Mouse (Mus musculus) heart, embryonic 15.5 days (tissue): ENCODE measurements at regions not wholly inside any gene's neighbourhood (a gene's known extent, or its start where the extent isn't known, plus 50 kb on each side); places are given as distances from the start of the nearest gene placed in this dataset.

ENCODE experiments used
- ATAC-seq: fragments of 200-750 bp; cut with Nextera tagmentation; replicated peaks from 2 replicates; pipeline ENCODE4 v1.8.0; 2017; ENCODE audit warnings: low read depth, moderate TSS enrichment; ENCODE audit not compliant: insufficient number of reproducible peaks, insufficient read depth, low FRiP score
- H3K27ac ChIP-seq: fragments of 300-500 bp; sonication (generic); 2 replicates; pipeline ENCODE4 v1.5.1; 2015; ENCODE audit warnings: mild to moderate bottlenecking, inconsistent platforms
- H3K27me3 ChIP-seq: fragments of 300-500 bp; sonication (generic); 2 replicates; pipeline ENCODE4 v1.6.1; 2015; ENCODE audit warnings: inconsistent platforms
- H3K36me3 ChIP-seq: fragments of 300-500 bp; sonication (generic); 2 replicates; pipeline ENCODE4 v1.6.1; 2015; ENCODE audit warnings: mild to moderate bottlenecking, inconsistent platforms
- H3K4me1 ChIP-seq: fragments of 300-500 bp; sonication (generic); replicated peaks from 2 replicates; pipeline ENCODE4 v1.6.1; 2015; ENCODE audit warnings: inconsistent platforms
- H3K4me2 ChIP-seq: fragments of 300-500 bp; sonication (generic); 2 replicates; pipeline ENCODE4 v1.6.1; 2015; ENCODE audit warnings: inconsistent platforms, mild to moderate bottlenecking, moderate library complexity
- H3K4me3 ChIP-seq: fragments of 300-500 bp; sonication (generic); 2 replicates; pipeline ENCODE4 v1.5.1; 2015; ENCODE audit warnings: mild to moderate bottlenecking, inconsistent platforms
- H3K9ac ChIP-seq: fragments of 300-500 bp; sonication (generic); 2 replicates; pipeline ENCODE4 v1.6.1; 2015; ENCODE audit warnings: mild to moderate bottlenecking, inconsistent platforms
- H3K9me3 ChIP-seq: fragments of 300-500 bp; sonication (generic); replicated peaks from 2 replicates; pipeline ENCODE4 v1.6.1; 2016; ENCODE audit warnings: inconsistent platforms
- WGBS: fragments of 180-500 bp; shearing (Covaris S2); methylation state at CpG from one replicate; pipeline ENCODE4 v1.1.7; 2015; ENCODE audit warnings: mixed read lengths; 5-methylcytosine and 5-hydroxymethylcytosine counted together

GRCm38 (mm10) chr3:126295932-126296331 is 67.6 kb upstream of the Arsj start:
- 76% methylated on average over 1 of the region's 1 CpGs for WGBS
- Histone ChIP-seq H3K36me3 (no peaks in the 10 kb centered on the region), H3K27me3 (no peaks in the 10 kb centered on the region)

GRCm38 (mm10) chr3:126299257-126299656 is 64.2 kb upstream of the Arsj start:
- Histone ChIP-seq H3K4me1 (peaks cover 10% of the 10 kb centered on the region; the same call in 1 of the 2 replicates), H3K4me3 (no peak overlapping the region), H3K4me2 (no peak overlapping the region; the same call in 1 of the 2 replicates), H3K36me3 (no peaks in the 10 kb centered on the region), H3K9ac (no peak overlapping the region), H3K9me3 (no peaks in the 10 kb centered on the region), H3K27me3 (no peaks in the 10 kb centered on the region), H3K27ac (no peak overlapping the region)
- ATAC-seq, result no peak
- 33% methylated on average over 3 of the region's 3 CpGs for WGBS

More at GRCm38 (mm10) chr3:126295932-126296331, 67.6 kb upstream of the Arsj start:
- Histone ChIP-seq H3K9me3 (no peaks in the 10 kb centered on the region), H3K4me1 (peaks cover 10% of the 10 kb centered on the region; the same call in 1 of the 2 replicates), H3K4me2 (no peak overlapping the region), H3K4me3 (no peak overlapping the region), H3K27ac (no peak overlapping the region), H3K9ac (no peak overlapping the region)
- no peak for ATAC-seq

GRCm38 (mm10) chr3:126308303-126308702 is 55.2 kb upstream of the Arsj start:
- Histone ChIP-seq H3K9ac (no peak overlapping the region), H3K36me3 (no peaks in the 10 kb centered on the region), H3K4me3 (no peak overlapping the region), H3K4me2 (no peak overlapping the region), H3K27ac (no peak overlapping the region), H3K4me1 (no peaks in the 10 kb centered on the region), H3K9me3 (no peaks in the 10 kb centered on the region), H3K27me3 (no peaks in the 10 kb centered on the region)
- no peak for ATAC-seq
